Mouse (Mus musculus) layer of hippocampus, adult 9-11 months (tissue): ENCODE measurements around the gene Slc9a8.

Source experiments
- DNase-seq: peaks from one replicate; pipeline ENCODE4 v3.0.0; 2022

The Slc9a8 gene

GRCm38 (mm10) chr2:167514641-167515040, 93.1 kb downstream of the Slc9a8 start:
- no peak for DNase-seq

GRCm38 (mm10) chr2:167515688-167516087, 94.2 kb downstream of the Slc9a8 start:
- no peak for DNase-seq

- DNase-seq: no peak
Observed at GRCm38 (mm10) chr2:167519606-167520252, 98.2 kb downstream of the Slc9a8 start.
